In genomic region chr12:97161853-97162252, GRCm38 (mm10) we compare ENCODE assay signal across 18 mouse cellular contexts.
"Had no signal": no experiment of that assay in that cellular context is flagged by ENCODE, and none has a peak within 500 bp of the region (broad histone marks: within the 10 kb centered on the region; RNA-seq: fewer than 3 reads in every experiment).

No protein-coding gene starts in this region.

- H3K27me3 ChIP-seq: limb, embryonic 15.5 days; neural tube, embryonic 12.5 days; neural tube, embryonic 15.5 days; stomach, embryonic 15.5 days had no signal

- H3K4me2 ChIP-seq: limb, embryonic 15.5 days; liver, embryonic 11.5 days; lung, embryonic 14.5 days; neural tube, embryonic 12.5 days; neural tube, embryonic 15.5 days; stomach, embryonic 15.5 days had no signal

- H3K27ac ChIP-seq: kidney, postnatal 0 days; layer of hippocampus, adult 2 months; limb, embryonic 15.5 days; liver, embryonic 14.5 days; macrophage; neural tube, embryonic 12.5 days; neural tube, embryonic 15.5 days; stomach, embryonic 15.5 days had no signal

- H3K4me3 ChIP-seq: layer of hippocampus, adult 2 months; limb, embryonic 15.5 days; neural tube, embryonic 12.5 days; neural tube, embryonic 15.5 days; stomach, embryonic 15.5 days had no signal

- ATAC-seq: intestine, postnatal 0 days; liver, postnatal 0 days; lung, postnatal 0 days had no signal

- DNase-seq: kidney, adult 2 months; layer of hippocampus, adult 9-11 months; liver, postnatal 0 days; lung, embryonic 14.5 days; right cerebral cortex, postnatal 14 days; right cerebral cortex, postnatal 4 days; thymus, postnatal 25 days had no signal

- H3K9me3 ChIP-seq: limb, embryonic 15.5 days; neural tube, embryonic 12.5 days; neural tube, embryonic 15.5 days; stomach, embryonic 15.5 days had no signal

- H3K9ac ChIP-seq: limb, embryonic 15.5 days; liver, embryonic 14.5 days; liver, postnatal 0 days; lung, embryonic 14.5 days; neural tube, embryonic 12.5 days; neural tube, embryonic 15.5 days; stomach, embryonic 15.5 days had no signal

- H3K36me3 ChIP-seq: limb, embryonic 15.5 days; neural tube, embryonic 12.5 days; neural tube, embryonic 15.5 days; stomach, embryonic 15.5 days had no signal

- H3K4me1 ChIP-seq: neural tube, embryonic 12.5 days; neural tube, embryonic 15.5 days; stomach, embryonic 15.5 days had no signal
